Mouse (Mus musculus) liver, embryonic 14.5 days (tissue): ENCODE results near the gene Adgrg2. TPM values are rescaled to one million over a fixed set of nuclear protein-coding genes. Genes with fewer than 3 reads are reported as not detected.

ENCODE experiments used
- ATAC-seq: fragments of 200-750 bp; cut with Nextera tagmentation; 2 replicates; pipeline ENCODE4 v1.8.0; 2017; ENCODE audit warnings: moderate number of reproducible peaks, mild to moderate bottlenecking, moderate library complexity; ENCODE audit not compliant: insufficient read depth
- DNase-seq, 3 experiments: peaks; one replicate each; pipeline ENCODE4 v3.0.0-alpha.2; 2012 to 2013; ENCODE audit warnings: low read depth in 3 of 3, low spot score in 3 of 3
- H3K27ac ChIP-seq: fragments of 300-500 bp; sonication (generic); 2 replicates; pipeline ENCODE4 v1.5.1; 2014; ENCODE audit warnings: moderate library complexity, mild to moderate bottlenecking, control low read depth, inconsistent platforms
- H3K27me3 ChIP-seq: fragments of 300-500 bp; sonication (generic); 2 replicates; pipeline ENCODE4 v1.6.1; 2014; ENCODE audit warnings: mild to moderate bottlenecking, low read length, moderate library complexity; ENCODE audit not compliant: control insufficient read depth, insufficient read depth
- H3K36me3 ChIP-seq: fragments of 300-500 bp; sonication (generic); replicated peaks from 2 replicates; pipeline ENCODE4 v1.6.1; 2014; ENCODE audit warnings: low read depth; ENCODE audit not compliant: control insufficient read depth, insufficient read depth
- H3K4me1 ChIP-seq, 2 experiments: fragments of 200-500 bp in 1 of 2; fragments of 300-500 bp in 1 of 2; sonication (generic) in 1 of 2; replicated peaks; 2 replicates each; pipeline ENCODE4 v1.6.1; 2012 to 2014; ENCODE audit warnings: antibody characterized with exemption in 1 of 2, inconsistent platforms in 1 of 2, low read length in 1 of 2; ENCODE audit not compliant: control insufficient read depth in 2 of 2, insufficient read depth in 2 of 2
- H3K4me2 ChIP-seq: fragments of 300-500 bp; sonication (generic); 2 replicates; pipeline ENCODE4 v1.6.1; 2014; ENCODE audit warnings: low read depth, mild to moderate bottlenecking, control low read depth, moderate library complexity
- H3K4me3 ChIP-seq, 2 experiments: fragments of 200-500 bp in 1 of 2; fragments of 300-500 bp in 1 of 2; sonication (generic) in 1 of 2; 2 replicates each; pipeline ENCODE4 v1.5.1; 2012 to 2014; ENCODE audit warnings: low read depth in 2 of 2, low read length in 2 of 2, mild to moderate bottlenecking in 2 of 2, control low read depth in 1 of 2, inconsistent platforms in 1 of 2, moderate library complexity in 1 of 2; ENCODE audit not compliant: insufficient read depth in 1 of 2
- H3K9ac ChIP-seq: fragments of 300-500 bp; sonication (generic); replicated peaks from 2 replicates; pipeline ENCODE4 v1.6.1; 2014; ENCODE audit warnings: mild to moderate bottlenecking, control low read depth, moderate library complexity
- H3K9me3 ChIP-seq: fragments of 300-500 bp; sonication (generic); 2 replicates; pipeline ENCODE4 v1.6.1; 2016; ENCODE audit warnings: low read length, mixed read lengths; ENCODE audit not compliant: control insufficient read depth
- CTCF ChIP-seq: IDR thresholded peaks from 2 replicates; pipeline ENCODE4 v1.5.1; 2016; ENCODE audit warnings: antibody characterized with exemption, low read depth, control low read depth
- EP300 ChIP-seq: IDR thresholded peaks from 2 replicates; pipeline ENCODE4 v1.6.1; 2016; ENCODE audit warnings: antibody characterized with exemption, low read depth
- WGBS: fragments of 180-500 bp; shearing (Covaris S2); extraction: QIAGEN DNeasy Blood & Tissue Kit; methylation state at CpG from one replicate; pipeline ENCODE4 v1.1.7; 2014; ENCODE audit not compliant: insufficient replicate concordance; 5-methylcytosine and 5-hydroxymethylcytosine counted together
- polyA plus RNA-seq, 2 experiments: library from polyadenylated mRNA; depleted of rRNA in 1 of 2; stranded (reverse) in 1 of 2; unstranded in 1 of 2; fragments of >200 nt; fragmentation: Nextera tagmentation in 1 of 2; extraction: Ambion mirVana in 1 of 2; gene quantifications; 2 replicates each; pipeline versions ENCODE4 v1.2.1 to v1.2.3; 2012 to 2014

Gene Adgrg2
- polyA plus RNA-seq, 2 experiments, result 0.08 to 0.18 TPM

DNA sequence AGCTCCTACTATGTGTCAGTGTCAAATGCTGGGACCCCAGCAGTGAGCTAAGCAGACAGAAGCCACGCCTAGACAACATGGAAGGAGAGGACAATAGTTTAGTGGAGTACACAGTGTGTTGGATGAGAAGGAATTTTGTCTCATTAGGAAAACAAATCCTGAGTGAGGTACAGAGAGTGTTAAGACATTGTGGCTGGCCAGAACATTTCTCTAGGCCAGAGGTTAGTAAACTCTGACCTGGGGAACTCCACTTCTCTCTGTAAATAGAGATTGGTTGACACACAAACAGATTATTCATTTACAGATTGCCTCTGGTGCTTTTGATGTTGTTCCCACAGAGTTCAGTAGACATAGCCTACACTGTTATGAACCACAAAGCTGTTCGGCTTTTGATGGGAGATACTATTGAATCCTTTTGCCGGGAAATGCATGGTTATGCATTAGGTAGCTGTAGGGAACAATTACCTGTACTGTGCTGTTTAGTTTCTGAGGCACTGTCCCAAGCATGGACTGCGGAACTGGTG is 22.5 kb downstream of the Adgrg2 start:
- DNase-seq, result no peak
- Histone ChIP-seq H3K4me2 (no peak overlapping the region), H3K27me3 (no peaks in the 10 kb centered on the region; the same call in 1 of the 2 replicates), H3K9ac (no peak overlapping the region), H3K9me3 (no peaks in the 10 kb centered on the region), H3K36me3 (no peaks in the 10 kb centered on the region), H3K4me3 (no peak overlapping the region), H3K4me1 (peaks cover 0 to 5% of the 10 kb centered on the region in 2 experiments; a peak in 1 of 4 replicates), H3K27ac (no peak overlapping the region)
- TF ChIP-seq EP300 (no peak), CTCF (no peak)
- WGBS, result 53% methylated on average over 4 of the region's 4 CpGs
- peak; percentile 37; the same call in 1 of the 2 replicates for ATAC-seq

DNA sequence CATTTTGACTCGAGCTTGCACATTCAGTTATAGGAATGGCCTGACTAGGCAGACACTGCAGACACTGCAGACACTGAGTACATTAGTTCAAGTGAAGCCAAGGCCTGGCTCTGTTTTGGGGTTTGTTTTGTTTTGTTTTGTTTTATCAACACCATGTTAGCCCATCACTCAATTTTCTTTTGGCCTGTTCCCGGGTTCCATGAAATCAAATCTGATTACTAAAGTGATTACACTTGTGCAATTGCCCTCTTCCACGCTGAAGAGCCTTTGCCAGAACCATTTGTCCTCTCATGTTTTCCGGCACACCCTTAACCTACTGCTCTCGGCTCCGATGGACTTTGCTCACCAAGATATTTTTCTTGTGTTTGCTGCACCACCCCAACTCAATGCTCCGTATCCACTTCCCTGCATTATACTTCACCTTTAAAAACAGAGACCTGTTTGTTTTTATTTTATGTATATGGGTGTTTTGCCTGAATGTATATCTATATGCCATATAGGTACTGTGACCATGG is 23.4 kb downstream of the Adgrg2 start:
- DNase-seq (no peak), ATAC-seq (no peak)
- Histone ChIP-seq H3K27ac (no peak overlapping the region), H3K4me2 (no peak overlapping the region), H3K9me3 (no peaks in the 10 kb centered on the region), H3K4me1 (peaks cover 0 to 5% of the 10 kb centered on the region in 2 experiments; a peak in 1 of 4 replicates), H3K27me3 (no peaks in the 10 kb centered on the region; the same call in 1 of the 2 replicates), H3K36me3 (no peaks in the 10 kb centered on the region), H3K4me3 (no peak overlapping the region), H3K9ac (no peak overlapping the region)
- TF ChIP-seq CTCF, result no peak
- TF ChIP-seq EP300, result no peak
- WGBS, result 68% methylated on average over 7 of the region's 7 CpGs

DNA sequence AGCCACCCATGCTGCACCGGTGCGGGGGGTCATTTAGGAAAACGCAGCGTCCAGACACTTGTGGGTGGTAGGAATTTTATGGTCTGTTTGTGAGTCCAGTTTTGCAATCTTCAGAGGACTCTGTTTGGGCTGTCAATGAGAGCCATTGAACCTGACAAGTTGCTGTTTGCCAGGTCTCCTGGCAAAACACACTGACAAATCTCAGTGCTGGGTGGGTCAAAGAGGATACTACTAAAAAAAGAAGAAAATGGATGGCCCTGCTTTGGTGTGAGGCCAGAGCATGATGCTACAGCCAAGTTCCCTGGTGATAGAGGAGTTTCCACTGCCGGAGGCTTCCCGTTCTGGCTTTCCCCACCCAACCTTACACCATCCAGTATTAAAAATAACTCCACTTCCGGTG is 27.9 kb downstream of the Adgrg2 start:
- no peak for ATAC-seq
- H3K27me3 ChIP-seq, result no peaks in the 10 kb centered on the region
- H3K27ac ChIP-seq, result no peak overlapping the region

DNA sequence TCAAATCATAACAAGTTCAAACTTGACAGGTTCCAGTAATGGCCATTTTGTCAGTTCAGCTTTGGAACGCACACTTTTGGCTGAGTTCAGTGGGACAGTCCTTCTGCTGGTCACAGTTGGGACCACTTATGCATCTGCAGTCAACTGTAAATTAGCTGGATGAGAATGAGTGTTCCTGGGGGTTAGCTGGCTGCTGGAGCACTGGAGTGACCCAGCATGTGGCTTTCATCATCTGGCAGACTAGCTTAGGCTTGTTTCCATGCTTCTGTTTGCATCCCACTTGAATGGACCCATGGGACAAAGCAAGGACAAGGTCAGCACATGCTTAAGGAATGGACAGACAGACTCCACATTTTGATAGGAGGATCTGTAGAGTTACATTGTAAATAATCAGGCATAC is 33.2 kb downstream of the Adgrg2 start:
- Histone ChIP-seq H3K4me3 (no peak overlapping the region), H3K4me1 (0 out of 4 replicates have a peak, but pooled peaks cover 0 to 2% of the 10 kb centered on the region in 2 experiments), H3K4me2 (no peak overlapping the region), H3K9me3 (no peaks in the 10 kb centered on the region), H3K27ac (no peak overlapping the region), H3K36me3 (no peaks in the 10 kb centered on the region), H3K27me3 (no peaks in the 10 kb centered on the region), H3K9ac (no peak overlapping the region)
- DNase-seq (no peak), ATAC-seq (no peak)
- TF ChIP-seq EP300, result no peak
- 50% methylated on average over 1 of the region's 1 CpGs for WGBS

More for the DNA sequence above, 27.9 kb downstream of the Adgrg2 start:
- H3K4me1 ChIP-seq, result peaks cover 0 to 5% of the 10 kb centered on the region in 2 experiments; a peak in 1 of 4 replicates
- no peak for TF ChIP-seq CTCF
- no peak for TF ChIP-seq EP300
- H3K9ac ChIP-seq, result no peak overlapping the region
- H3K4me3 ChIP-seq, result no peak overlapping the region
- 56% methylated on average over 7 of the region's 7 CpGs for WGBS
- H3K9me3 ChIP-seq, result no peaks in the 10 kb centered on the region
- H3K4me2 ChIP-seq, result no peak overlapping the region
- no peak for DNase-seq
- no peaks in the 10 kb centered on the region for H3K36me3 ChIP-seq

DNA sequence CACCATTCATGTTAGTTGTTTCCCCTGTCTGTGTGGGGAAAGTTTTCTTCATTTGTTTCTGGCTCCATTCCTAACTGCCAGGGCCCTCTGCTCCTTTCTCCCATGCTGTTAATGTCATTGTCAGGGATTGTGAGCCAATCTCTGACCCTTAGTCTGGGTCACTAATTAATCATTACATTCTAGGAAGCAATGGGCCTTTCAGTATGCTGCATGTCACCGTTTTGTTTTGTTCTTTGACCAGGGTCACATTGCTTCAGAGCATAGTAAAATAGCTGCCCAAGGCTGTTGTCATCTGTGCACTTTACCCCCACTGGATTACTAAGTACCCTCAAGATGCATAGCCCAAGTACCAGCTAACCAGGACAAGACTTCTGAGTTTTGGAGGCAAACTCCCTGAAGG is 36.0 kb downstream of the Adgrg2 start:
- H3K27me3 ChIP-seq, result no peaks in the 10 kb centered on the region
- no peak overlapping the region for H3K4me2 ChIP-seq
- no peaks in the 10 kb centered on the region for H3K9me3 ChIP-seq
- H3K4me1 ChIP-seq, result 0 out of 4 replicates have a peak, but pooled peaks cover 0 to 2% of the 10 kb centered on the region in 2 experiments
- H3K36me3 ChIP-seq, result no peaks in the 10 kb centered on the region
- no peak for ATAC-seq
- no peak overlapping the region for H3K27ac ChIP-seq
- TF ChIP-seq CTCF, result no peak
- TF ChIP-seq EP300, result no peak
- DNase-seq, result no peak
- no peak overlapping the region for H3K4me3 ChIP-seq
- WGBS, result 52% methylated on average over 1 of the region's 1 CpGs
- H3K9ac ChIP-seq, result no peak overlapping the region
